Mouse (Mus musculus): ENCODE data around the gene Ccdc187.

The Ccdc187 gene

GRCm38 (mm10) chr2:26316576-26317246, 22.4 kb upstream of the Ccdc187 start:
- DNase-seq (ENCODE audit: extremely low read depth, low read depth): no peak

- DNase-seq (ENCODE audit: extremely low read depth, low read depth): no peak
Observed at GRCm38 (mm10) chr2:26315925-26316311, 21.6 kb upstream of the Ccdc187 start.

- no peak for DNase-seq (ENCODE audit: extremely low read depth, low read depth)
Observed at GRCm38 (mm10) chr2:26315072-26315924, 20.9 kb upstream of the Ccdc187 start, which contains the start of gene Gpsm1. Gene Gpsm1, plus strand, starts transcription at chr2:26315515.

- no peak for DNase-seq (ENCODE audit: extremely low read depth, low read depth)
Observed at GRCm38 (mm10) chr2:26314281-26315071, 20.1 kb upstream of the Ccdc187 start.

GRCm38 (mm10) chr2:26313394-26313793, 19.0 kb upstream of the Ccdc187 start:
- DNase-seq (ENCODE audit: extremely low read depth, low read depth): no peak

GRCm38 (mm10) chr2:26312812-26313211, 18.5 kb upstream of the Ccdc187 start:
- no peak for DNase-seq (ENCODE audit: extremely low read depth, low read depth)

- no peak for DNase-seq (ENCODE audit: extremely low read depth, low read depth)
Observed at GRCm38 (mm10) chr2:26311936-26312335, 17.6 kb upstream of the Ccdc187 start.

GRCm38 (mm10) chr2:26309739-26310138, 15.4 kb upstream of the Ccdc187 start:
- DNase-seq (ENCODE audit: extremely low read depth, low read depth): no peak

- DNase-seq (ENCODE audit: extremely low read depth, low read depth): no peak
Observed at GRCm38 (mm10) chr2:26306702-26307101, 12.3 kb upstream of the Ccdc187 start.

- DNase-seq (ENCODE audit: extremely low read depth, low read depth): no peak
Observed at GRCm38 (mm10) chr2:26305555-26305954, 11.2 kb upstream of the Ccdc187 start.

- DNase-seq (ENCODE audit: extremely low read depth, low read depth): no peak
Observed at GRCm38 (mm10) chr2:26304711-26305110, 10.4 kb upstream of the Ccdc187 start.

GRCm38 (mm10) chr2:26302005-26302503, 7.7 kb upstream of the Ccdc187 start:
- no peak for DNase-seq (ENCODE audit: extremely low read depth, low read depth)

- no peak for DNase-seq (ENCODE audit: extremely low read depth, low read depth)
Observed at GRCm38 (mm10) chr2:26300808-26301174, 6.4 kb upstream of the Ccdc187 start.

GRCm38 (mm10) chr2:26300161-26300807, 5.9 kb upstream of the Ccdc187 start:
- no peak for DNase-seq (ENCODE audit: extremely low read depth, low read depth)

- no peak for DNase-seq (ENCODE audit: extremely low read depth, low read depth)
Observed at GRCm38 (mm10) chr2:26299336-26299735, 5.0 kb upstream of the Ccdc187 start.

- DNase-seq (ENCODE audit: extremely low read depth, low read depth): no peak
Observed at GRCm38 (mm10) chr2:26298856-26299230, 4.5 kb upstream of the Ccdc187 start.

- no peak for DNase-seq (ENCODE audit: extremely low read depth, low read depth)
Observed at GRCm38 (mm10) chr2:26298208-26298855, 4.0 kb upstream of the Ccdc187 start.

GRCm38 (mm10) chr2:26296606-26297195, 2.3 kb upstream of the Ccdc187 start:
- no peak for DNase-seq (ENCODE audit: extremely low read depth, low read depth)

GRCm38 (mm10) chr2:26290133-26290532, 4.2 kb downstream of the Ccdc187 start:
- DNase-seq (ENCODE audit: extremely low read depth, low read depth): no peak

GRCm38 (mm10) chr2:26286391-26286790, 8.0 kb downstream of the Ccdc187 start:
- DNase-seq (ENCODE audit: extremely low read depth, low read depth): no peak
